Mouse (Mus musculus) CH12.LX (cell line): Measurements from ENCODE around the gene Wwp2. TPM values are rescaled to one million over a fixed set of nuclear protein-coding genes. Genes with fewer than 3 reads are reported as not detected.

Experiments
- DNase-seq: peaks from one replicate; pipeline ENCODE4 v3.0.0-alpha.2; 2013; ENCODE audit errors: extremely low read depth
- H3K27ac ChIP-seq: 2 replicates; pipeline ENCODE4 v1.5.1; 2012; ENCODE audit warnings: low read depth, mild to moderate bottlenecking, control low read depth, moderate library complexity; ENCODE audit not compliant: insufficient read depth
- H3K27me3 ChIP-seq: replicated peaks from 2 replicates; pipeline ENCODE3; 2012; ENCODE audit warnings: inconsistent platforms
- H3K36me3 ChIP-seq, 2 experiments: replicated peaks in 1 of 2; 2 replicates each; pipeline versions ENCODE3 to v1.6.1; 2012; ENCODE audit warnings: inconsistent platforms in 1 of 2, low read length in 1 of 2, mild to moderate bottlenecking in 1 of 2, mixed read lengths in 1 of 2, moderate library complexity in 1 of 2; ENCODE audit not compliant: control insufficient read depth in 1 of 2, insufficient read depth in 1 of 2
- H3K4me1 ChIP-seq, 2 experiments: 2 replicates each; pipeline ENCODE4 v1.6.1; 2012; ENCODE audit warnings: inconsistent platforms in 1 of 2, moderate library complexity in 1 of 2; ENCODE audit not compliant: insufficient read depth in 2 of 2, control insufficient read depth in 1 of 2
- H3K4me2 ChIP-seq: 2 replicates; pipeline ENCODE4 v1.6.1; 2012; ENCODE audit warnings: low read depth, mild to moderate bottlenecking, control low read depth; ENCODE audit not compliant: poor library complexity, insufficient read depth, severe bottlenecking
- H3K4me3 ChIP-seq, 3 experiments: fragments of 150-350 bp in 1 of 3; sonication (generic) in 1 of 3; replicated peaks in 1 of 3; 2 replicates each; pipeline versions ENCODE3 to v1.5.1; 2011 to 2012; ENCODE audit warnings: low read depth in 2 of 3, low read length in 2 of 3, mild to moderate bottlenecking in 2 of 3, moderate library complexity in 2 of 3, control low read depth in 1 of 3, improper control_type of control experiment in 1 of 3, inconsistent platforms in 1 of 3, mixed read lengths in 1 of 3; ENCODE audit not compliant: poor library complexity in 1 of 3
- H3K79me2 ChIP-seq: replicated peaks from 2 replicates; pipeline ENCODE4 v1.6.1; 2012; ENCODE audit warnings: mild to moderate bottlenecking, moderate library complexity; ENCODE audit not compliant: control insufficient read depth, poor library complexity, insufficient read depth, severe bottlenecking; ENCODE audit errors: extremely low read depth
- H3K9ac ChIP-seq: 2 replicates; pipeline ENCODE4 v1.6.1; 2012; ENCODE audit warnings: low read depth, mild to moderate bottlenecking, control low read depth, moderate library complexity; ENCODE audit not compliant: insufficient read depth
- H3K9me3 ChIP-seq: replicated peaks from 2 replicates; pipeline ENCODE3; 2012; ENCODE audit warnings: low read length, inconsistent platforms, mixed read lengths
- CHD2 ChIP-seq: IDR thresholded peaks from 2 replicates; pipeline ENCODE4 v1.6.1; 2011; ENCODE audit warnings: low read length, improper control_type of control experiment
- ELF1 ChIP-seq: IDR thresholded peaks from 2 replicates; pipeline ENCODE4 v1.6.1; 2014; ENCODE audit warnings: low read depth, mild to moderate bottlenecking, inconsistent platforms, low read length, improper control_type of control experiment
- EP300 ChIP-seq: IDR thresholded peaks from 2 replicates; pipeline ENCODE4 v1.6.1; 2011; ENCODE audit warnings: low read length, improper control_type of control experiment
- HCFC1 ChIP-seq: IDR thresholded peaks from 2 replicates; pipeline ENCODE4 v1.6.1; 2012; ENCODE audit warnings: low read depth, mild to moderate bottlenecking, inconsistent platforms, low read length, improper control_type of control experiment
- IRF4 ChIP-seq: IDR thresholded peaks from 2 replicates; pipeline ENCODE4 v1.6.1; 2014; ENCODE audit warnings: low read depth, mild to moderate bottlenecking, inconsistent platforms, low read length, improper control_type of control experiment
- JUND ChIP-seq: conservative IDR thresholded peaks from 2 replicates; pipeline ENCODE4 v1.6.1; 2011; ENCODE audit warnings: low read depth, low read length, improper control_type of control experiment
- KAT2A ChIP-seq: IDR thresholded peaks from 2 replicates; pipeline ENCODE4 v1.6.1; 2012; ENCODE audit warnings: low read length, improper control_type of control experiment, inconsistent platforms; ENCODE audit not compliant: insufficient replicate concordance
- MAZ ChIP-seq: IDR thresholded peaks from 2 replicates; pipeline ENCODE4 v1.6.1; 2012; ENCODE audit warnings: low read depth, mild to moderate bottlenecking, inconsistent platforms, low read length, improper control_type of control experiment, moderate library complexity
- NELFE ChIP-seq: IDR thresholded peaks from 2 replicates; pipeline ENCODE4 v1.6.1; 2011; ENCODE audit warnings: low read depth, low read length, improper control_type of control experiment
- NRF1 ChIP-seq: IDR thresholded peaks from 2 replicates; pipeline ENCODE4 v1.6.1; 2014; ENCODE audit warnings: low read depth, mild to moderate bottlenecking, inconsistent platforms, low read length, improper control_type of control experiment, moderate library complexity
- SMC3 ChIP-seq: IDR thresholded peaks from 2 replicates; pipeline ENCODE4 v1.6.1; 2011; ENCODE audit warnings: low read depth, low read length, improper control_type of control experiment
- UBTF ChIP-seq: IDR thresholded peaks from 2 replicates; pipeline ENCODE4 v1.6.1; 2012; ENCODE audit warnings: low read depth, mild to moderate bottlenecking, inconsistent platforms, low read length, improper control_type of control experiment, moderate library complexity
- USF1 ChIP-seq: IDR thresholded peaks from 2 replicates; pipeline ENCODE4 v1.6.1; 2014; ENCODE audit warnings: low read depth, mild to moderate bottlenecking, inconsistent platforms, low read length, improper control_type of control experiment
- ZKSCAN1 ChIP-seq: IDR thresholded peaks from 2 replicates; pipeline ENCODE4 v1.6.1; 2012; ENCODE audit warnings: low read depth, inconsistent platforms, low read length, improper control_type of control experiment, borderline replicate concordance
- dilution Hi-C: fragments of 300-500 bp; cut with MboI; formaldehyde crosslinking; loops from 2 replicates; pipeline ENCODE4 v1.14.3; 2020; ENCODE audit warnings: low sequenced_read_pairs; ENCODE audit not compliant: extremely low pct_unique_long_range_greater_than_20kb, extremely low pct_ligation_motif_present
- in situ Hi-C: fragments of 300-500 bp; cut with MboI; formaldehyde crosslinking; loops from 3 replicates; pipeline ENCODE4 v1.14.3; 2019; ENCODE audit warnings: low sequenced_read_pairs, low pct_ligation_motif_present, low pct_unique_long_range_greater_than_20kb, mixed read lengths
- polyA plus RNA-seq: library from polyadenylated mRNA; unstranded; fragments of >175 nt; gene quantifications from 2 replicates; pipeline ENCODE4 v1.2.1, GENCODE M21; 2012; ENCODE audit warnings: low read depth; ENCODE audit not compliant: insufficient read length
- total RNA-seq, 2 experiments: library from RNA; depleted of rRNA; stranded (reverse); fragments of 300-350 nt in 1 of 2; fragments of >200 nt in 1 of 2; gene quantifications; 2 replicates each; pipeline ENCODE4 v1.2.3; 2012 to 2014

Gene Wwp2
- total and polyA plus RNA-seq, 3 experiments: 13.5 to 30.3 (median 20.7) TPM

DNA sequence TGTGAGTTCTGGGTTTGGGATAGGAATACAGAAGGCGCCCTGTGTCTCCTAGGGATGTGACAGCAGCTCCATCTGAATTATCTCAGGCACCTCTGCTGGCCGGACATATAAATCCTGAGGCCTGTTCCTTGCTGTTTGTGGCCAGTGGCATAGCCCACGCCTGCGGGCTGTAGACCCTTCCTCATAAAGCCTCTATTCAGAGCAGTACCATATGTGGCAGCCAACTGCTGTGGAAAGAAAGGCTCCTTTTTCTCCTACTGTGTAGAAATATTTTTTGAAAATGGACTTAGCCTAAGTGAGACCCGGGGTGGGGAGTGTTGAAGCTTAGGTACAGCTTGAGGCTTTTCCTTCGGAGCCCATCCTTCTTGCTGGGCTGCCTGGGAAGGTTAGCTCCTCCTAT is 22.1 kb downstream of the Wwp2 start:
- Histone ChIP-seq H3K9me3 (no peaks in the 10 kb centered on the region), H3K4me3 (no peak overlapping the region), H3K27ac (no peak overlapping the region), H3K4me2 (no peak overlapping the region), H3K36me3 (peaks cover 25 to 79% of the 10 kb centered on the region in 2 experiments), H3K4me1 (peaks cover 0 to 6% of the 10 kb centered on the region in 2 experiments; a peak in 1 of 4 replicates), H3K9ac (no peak overlapping the region), H3K27me3 (no peaks in the 10 kb centered on the region), H3K79me2 (no peaks in the 10 kb centered on the region)
- TF ChIP-seq ZKSCAN1: no peak
- TF ChIP-seq KAT2A: no peak
- no peak for TF ChIP-seq USF1
- no peak for TF ChIP-seq JUND
- TF ChIP-seq IRF4: no peak
- no peak for TF ChIP-seq HCFC1
- no peak for TF ChIP-seq CHD2
- no peak for TF ChIP-seq ELF1
- no peak for TF ChIP-seq MAZ
- in situ Hi-C loops: no loop called here
- no peak for DNase-seq
- dilution Hi-C loops: no loop called here

DNA sequence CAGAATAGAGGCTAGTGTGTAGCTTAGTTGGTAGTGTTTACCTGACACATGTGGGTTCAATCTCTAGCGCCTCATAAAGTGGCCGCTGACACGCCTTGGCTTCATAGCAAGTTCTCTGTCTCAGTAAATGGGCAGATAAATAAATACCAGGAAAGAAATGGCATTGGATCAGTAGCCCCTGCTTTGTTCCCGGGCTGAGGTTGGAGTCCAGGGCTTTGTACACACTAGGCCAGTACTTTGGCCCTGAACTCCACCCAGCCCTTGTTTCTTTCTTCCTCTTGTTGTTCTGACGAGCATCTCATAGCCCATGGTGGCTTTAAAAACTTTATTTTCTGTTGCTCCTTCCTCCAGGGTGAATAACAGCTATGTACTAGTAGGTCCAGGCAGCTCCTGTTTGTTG is 26.3 kb downstream of the Wwp2 start:
- H3K4me1 ChIP-seq: no peaks in the 10 kb centered on the region
- peaks cover 20 to 82% of the 10 kb centered on the region in 2 experiments for H3K36me3 ChIP-seq
- in situ Hi-C loops (loop anchor here (5.0 kb wide), 1 partner anchor 115 kb away; no protein-coding TSS in a partner anchor), dilution Hi-C loops (no loop called here)
- no peak for DNase-seq
- H3K79me2 ChIP-seq: no peaks in the 10 kb centered on the region
- no peak overlapping the region for H3K4me3 ChIP-seq
- no peak overlapping the region for H3K9ac ChIP-seq
- peaks cover 2% of the 10 kb centered on the region for H3K9me3 ChIP-seq
- TF ChIP-seq IRF4: no peak
- TF ChIP-seq KAT2A: no peak
- no peak for TF ChIP-seq NELFE
- TF ChIP-seq USF1: no peak
- TF ChIP-seq UBTF: no peak
- no peak for TF ChIP-seq NRF1
- H3K4me2 ChIP-seq: no peak overlapping the region
- no peaks in the 10 kb centered on the region for H3K27me3 ChIP-seq
- no peak overlapping the region for H3K27ac ChIP-seq

DNA sequence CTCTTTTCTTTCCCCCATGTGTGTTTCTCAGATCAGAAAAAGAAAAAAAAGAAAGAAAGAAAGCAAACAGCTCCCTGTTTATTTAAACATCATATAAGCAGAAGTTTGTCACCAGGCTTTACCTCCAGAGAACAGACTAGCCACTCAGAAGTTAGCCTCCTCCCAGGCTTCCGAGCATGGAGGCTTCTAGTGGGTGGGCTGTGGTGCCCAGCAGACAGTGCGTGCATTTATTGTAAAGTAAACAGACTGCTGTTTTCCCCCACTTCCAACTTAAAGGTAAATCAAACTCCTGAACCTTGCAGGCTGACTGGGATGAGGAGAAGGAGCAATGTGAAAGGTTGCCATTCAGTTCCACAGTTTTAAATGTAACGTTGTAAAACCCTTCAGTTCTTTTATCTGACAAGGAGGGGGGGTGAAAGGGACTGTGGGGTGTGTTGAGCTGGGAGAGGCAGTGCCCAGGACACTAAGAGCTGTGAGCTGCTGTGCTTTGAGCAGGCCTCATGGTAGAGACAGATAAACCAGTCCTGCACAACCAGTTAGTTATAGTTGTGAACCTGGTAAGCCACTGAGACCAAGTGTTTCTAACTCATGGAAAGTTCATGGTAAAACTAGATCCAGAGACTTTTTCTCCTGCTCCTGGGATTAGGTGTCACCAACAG is 29.3 kb downstream of the Wwp2 start:
- H3K36me3 ChIP-seq: peaks cover 17 to 83% of the 10 kb centered on the region in 2 experiments
- no peaks in the 10 kb centered on the region for H3K79me2 ChIP-seq
- H3K4me1 ChIP-seq: no peaks in the 10 kb centered on the region
- no peak overlapping the region for H3K4me2 ChIP-seq
- DNase-seq: no peak
- no peaks in the 10 kb centered on the region for H3K27me3 ChIP-seq
- in situ Hi-C loops: no loop called here
- no peak overlapping the region for H3K4me3 ChIP-seq
- no peak overlapping the region for H3K9ac ChIP-seq
- no peak overlapping the region for H3K27ac ChIP-seq
- H3K9me3 ChIP-seq: peaks cover 2% of the 10 kb centered on the region
- TF ChIP-seq NELFE: no peak
- no peak for TF ChIP-seq EP300
- no peak for TF ChIP-seq KAT2A
- TF ChIP-seq SMC3: no peak
- dilution Hi-C loops: no loop called here
